22 mouse cellular contexts compared by ENCODE assay signal in the genomic region with DNA sequence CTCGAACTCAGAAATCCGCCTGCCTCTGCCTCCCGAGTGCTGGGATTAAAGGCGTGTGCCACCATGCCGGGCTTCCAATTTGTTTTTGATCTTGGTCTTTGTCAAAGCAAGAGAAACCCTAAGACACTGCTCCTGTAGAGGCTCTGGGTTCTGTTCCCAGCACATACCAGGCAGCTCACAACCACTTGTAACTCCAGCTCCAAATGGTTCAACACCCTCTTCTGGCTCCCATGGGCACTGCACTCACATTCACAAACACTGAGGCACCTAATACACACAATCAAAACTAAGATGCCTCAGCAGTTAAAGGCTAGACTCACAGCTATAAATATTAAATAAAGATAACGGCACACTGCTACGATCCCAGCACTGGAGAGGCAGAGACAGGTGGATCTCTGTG. TPM values are rescaled to one million over a fixed set of nuclear protein-coding genes. Genes with fewer than 3 reads are reported as not detected.
DNase-seq lines count a peak whose midpoint lies in the region; TF ChIP-seq lines count a peak whose summit lies in the region.
"Had no signal": no experiment of that assay in that cellular context is flagged by ENCODE, and none has a peak within 500 bp of the region (broad histone marks: within the 10 kb centered on the region; RNA-seq: fewer than 3 reads in every experiment).

No protein-coding gene starts in this region.

- no peak for TF ChIP-seq POLR2A in ES-Bruce4 (IDR thresholded peaks at IDR 0.05; ENCODE audit: insufficient read depth, low read length)
- no peak for TF ChIP-seq POLR2A in heart, adult 2 months (IDR thresholded peaks at IDR 0.05; ENCODE audit: insufficient read depth, low read depth, low read length)

- no peaks in the 10 kb centered on the region for H3K79me2 ChIP-seq in heart, adult 2 months (replicated peaks; ENCODE audit: control insufficient read depth, insufficient read depth, low read length)

- no peaks in the 10 kb centered on the region for H3K9me3 ChIP-seq in ES-Bruce4 (replicated peaks; ENCODE audit: control insufficient read depth, insufficient read depth, low read length, poor library complexity, severe bottlenecking)
- no peaks in the 10 kb centered on the region for H3K9me3 ChIP-seq in ES-E14 (ENCODE audit: control insufficient read depth, insufficient read depth, low read depth, low read length)
- H3K9me3 ChIP-seq: embryonic facial prominence, embryonic 13.5 days; embryonic facial prominence, embryonic 15.5 days; forebrain, embryonic 10.5 days; forebrain, embryonic 12.5 days had no signal

- DNase-seq in ES-E14 (ENCODE audit: low read depth, low spot score) (no peak), ZHBTc4 (ENCODE audit: low read depth, low spot score) (peak; percentile 56)
- DNase-seq in kidney, postnatal 10 days = no peak
- no peak for DNase-seq in heart, adult 2 months
- DNase-seq in lung, postnatal 10 days = no peak
- no peak for DNase-seq in gastrocnemius, adult 18-20 months (ENCODE audit: low spot score)
- DNase-seq: adrenal gland, adult 2 months; adrenal gland, postnatal 10 days; adrenal gland, postnatal 25 days; cerebellum, adult 11 months; cerebellum, adult 18-20 months; cerebellum, adult 8-10 months; cerebellum, adult 9-11 months; cerebellum, postnatal 14 days; cerebellum, postnatal 36 days; embryo, embryonic 11 days had no signal

- no peaks in the 10 kb centered on the region for H3K36me3 ChIP-seq in ES-Bruce4 (ENCODE audit: control insufficient read depth, insufficient read depth, low read length, poor library complexity, severe bottlenecking)
- no peaks in the 10 kb centered on the region for H3K36me3 ChIP-seq in ES-E14 (ENCODE audit: control insufficient read depth, insufficient read depth, low read length, poor library complexity, severe bottlenecking)
- H3K36me3 ChIP-seq in heart, adult 2 months (ENCODE audit: control insufficient read depth, insufficient read depth, low read length) = no peaks in the 10 kb centered on the region
- H3K36me3 ChIP-seq: embryonic facial prominence, embryonic 13.5 days; embryonic facial prominence, embryonic 15.5 days; forebrain, embryonic 10.5 days; forebrain, embryonic 12.5 days had no signal

- no peak overlapping the region for H3K27ac ChIP-seq in ES-Bruce4 (ENCODE audit: insufficient read depth, low read length)
- no peak overlapping the region for H3K27ac ChIP-seq in ES-E14 (ENCODE audit: insufficient read depth, low read depth, low read length, poor library complexity, severe bottlenecking)
- H3K27ac ChIP-seq in heart, adult 2 months = no peak overlapping the region
- H3K27ac ChIP-seq: embryonic facial prominence, embryonic 13.5 days; forebrain, embryonic 10.5 days; forebrain, embryonic 12.5 days had no signal

- no peak for TF ChIP-seq EP300 in ES-Bruce4 (IDR thresholded peaks at IDR 0.05; ENCODE audit: insufficient read depth, low read depth, low read length)
- no peak for TF ChIP-seq EP300 in heart, adult 2 months (IDR thresholded peaks at IDR 0.05; ENCODE audit: insufficient read depth, low read depth, low read length)

- in situ Hi-C loops in ES-E14 (cut with MboI; ENCODE audit: low sequenced_read_pairs in 2 of 2, unreplicated experiment in 2 of 2) = no loop called here

- H3K4me1 ChIP-seq in ES-Bruce4 (ENCODE audit: control insufficient read depth, insufficient read depth, low read length) (peaks cover 12% of the 10 kb centered on the region), ES-E14 (ENCODE audit: control insufficient read depth in 2 of 2, insufficient read depth in 2 of 2, low read length in 2 of 2, poor library complexity in 1 of 2) (peaks cover 7 to 16% of the 10 kb centered on the region in 2 experiments; a peak in 3 of 4 replicates)
- peaks cover 3% of the 10 kb centered on the region; the same call in 1 of the 2 replicates for H3K4me1 ChIP-seq in heart, adult 2 months (ENCODE audit: control insufficient read depth, insufficient read depth, low read length)

- H3K9ac ChIP-seq in ES-Bruce4 (ENCODE audit: low read depth, poor library complexity, severe bottlenecking) = no peak overlapping the region
- no peak overlapping the region for H3K9ac ChIP-seq in ES-E14 (ENCODE audit: insufficient read depth, low read depth, low read length, poor library complexity, severe bottlenecking)
- no peak overlapping the region for H3K9ac ChIP-seq in heart, adult 2 months (ENCODE audit: low read depth, low read length)
- H3K9ac ChIP-seq: embryonic facial prominence, embryonic 13.5 days; embryonic facial prominence, embryonic 15.5 days; forebrain, embryonic 12.5 days had no signal

- intact Hi-C loops in heart, adult 2 months (cut with DNase I) = no loop called here

- no peak overlapping the region for H3K4me3 ChIP-seq in ES-Bruce4 (ENCODE audit: low read depth, low read length)
- H3K4me3 ChIP-seq in ES-E14 (ENCODE audit: insufficient read depth in 1 of 2, low read depth in 1 of 2, low read length in 2 of 2, poor library complexity in 1 of 2, severe bottlenecking in 1 of 2) = no peak overlapping the region
- H3K4me3 ChIP-seq in heart, adult 2 months = no peak overlapping the region
- H3K4me3 ChIP-seq: embryonic facial prominence, embryonic 13.5 days; embryonic facial prominence, embryonic 15.5 days; erythroblast, embryonic 14.5 days; forebrain, embryonic 10.5 days; forebrain, embryonic 12.5 days had no signal

- WGBS in heart, adult 2 months = 96% methylated on average over 7 of the region's 7 CpGs

- no peaks in the 10 kb centered on the region for H3K27me3 ChIP-seq in ES-Bruce4 (ENCODE audit: control insufficient read depth, insufficient read depth, low read length, poor library complexity, severe bottlenecking)
- no peaks in the 10 kb centered on the region for H3K27me3 ChIP-seq in heart, adult 2 months (ENCODE audit: control insufficient read depth, insufficient read depth, low read length)
- H3K27me3 ChIP-seq: embryonic facial prominence, embryonic 13.5 days; embryonic facial prominence, embryonic 15.5 days; forebrain, embryonic 12.5 days had no signal

- peak; percentile 2 for TF ChIP-seq CTCF in ES-Bruce4 (IDR thresholded peaks at IDR 0.05; ENCODE audit: low read depth, low read length)
- no peak for TF ChIP-seq CTCF in heart, adult 2 months (IDR thresholded peaks at IDR 0.05)

TF ChIP-seq in ES-E14, 5 proteins besides CTCF, POLR2A, EP300 and RAD21:
- TF ChIP-seq ZC3H11A (IDR thresholded peaks at IDR 0.05; ENCODE audit: borderline replicate concordance, low read depth, low read length) = peak; percentile 22; the same call in 1 of the 2 replicates
- no peak for TF ChIP-seq ZNF384 (IDR thresholded peaks at IDR 0.05; ENCODE audit: low read depth, low read length)
- no peak for TF ChIP-seq MAFK (IDR thresholded peaks at IDR 0.05; ENCODE audit: insufficient read depth, low read depth, low read length)
- no peak for TF ChIP-seq HCFC1 (IDR thresholded peaks at IDR 0.05; ENCODE audit: borderline replicate concordance, insufficient read depth, low read length)

RNA-seq across cellular contexts. Expression of gene Fem1b, which starts 10.1 kb away (rescaled TPM):
- polyA plus RNA-seq in ES-Bruce4 (2011; ENCODE audit: insufficient read depth, insufficient read length, low read depth, missing spikeins) = 189 and 201 TPM in 2 replicates
- 73.0 and 94.4 TPM in 2 replicates for total RNA-seq in ES-E14 (2012; rRNA removed)
- total RNA-seq in heart, adult 2 months (2021) = 10 to 100 TPM; 16.1 to 16.7 TPM
- 4.9 and 10.2 TPM in 2 replicates for polyA plus RNA-seq in heart, adult 2 months (2012; rRNA removed)
- total RNA-seq in gastrocnemius, adult 18-20 months (2021) = 10 to 100 TPM; 11.4 to 12.5 TPM

RNA-seq across cellular contexts. Expression of gene Cln6, which starts 16.8 kb away (rescaled TPM):
- 91.1 and 93.8 TPM in 2 replicates for polyA plus RNA-seq in ES-Bruce4 (2011; ENCODE audit: insufficient read depth, insufficient read length, low read depth, missing spikeins)
- 19.4 and 33.7 TPM in 2 replicates for total RNA-seq in ES-E14 (2012; rRNA removed)
- 10 to 100 TPM; 18.3 to 26.0 TPM for total RNA-seq in heart, adult 2 months (2021)
- polyA plus RNA-seq in heart, adult 2 months (2012; rRNA removed) = 30.4 and 36.6 TPM in 2 replicates
- total RNA-seq in gastrocnemius, adult 18-20 months (2021) = 10 to 100 TPM; 18.9 to 20.1 TPM

RNA-seq across cellular contexts. Expression of gene Calml4, which starts 36.1 kb away (rescaled TPM):
- polyA plus RNA-seq in ES-Bruce4 (2011; ENCODE audit: insufficient read depth, insufficient read length, low read depth, missing spikeins) = 11.7 and 16.7 TPM in 2 replicates
- total RNA-seq in ES-E14 (2012; rRNA removed) = 10.2 and 23.9 TPM in 2 replicates
- 1 to 10 TPM in 1 of 2 experiments, under 1 TPM in 1; 0.93 to 1.4 TPM for total RNA-seq in heart, adult 2 months (2021)
- polyA plus RNA-seq in heart, adult 2 months (2012; rRNA removed) = 0.76 and 1.6 TPM in 2 replicates
- 1 to 10 TPM; 1.2 to 1.3 TPM for total RNA-seq in gastrocnemius, adult 18-20 months (2021)
- polyA plus RNA-seq: erythroblast, embryonic 14.5 days had no signal
